8 mouse cellular contexts compared by ENCODE assay signal in genomic region chr10:63429023-63429340, GRCm38 (mm10). TPM values are rescaled to one million over a fixed set of nuclear protein-coding genes. Genes with fewer than 3 reads are reported as not detected.
A peak's percentile ranks its signal among the peaks of the same experiment; 100 is the strongest.
DNase-seq lines count a peak whose midpoint lies in the region; ATAC-seq and TF ChIP-seq lines count a peak whose summit lies in the region.

No protein-coding gene starts in this region.

- peak overlapping the region; percentile 55 for H3K4me2 ChIP-seq in forebrain, embryonic 15.5 days (replicated peaks)
- H3K4me2 ChIP-seq in liver, embryonic 14.5 days (ENCODE audit: low read depth), result peak overlapping the region; percentile 96

- DNase-seq in gastrocnemius, adult 2 months, result no peak
- no peak for DNase-seq in gastrocnemius, postnatal 14 days
- no peak for DNase-seq in liver, embryonic 14.5 days (ENCODE audit: low read depth in 3 of 3, low spot score in 3 of 3)
- no peak for DNase-seq in adrenal gland, postnatal 10 days
- no peak for DNase-seq in left cerebral cortex, adult 8-10 months (ENCODE audit: low spot score in 2 of 2)
- no peak for DNase-seq in gastrocnemius, postnatal 10 days

- TF ChIP-seq EP300 in liver, embryonic 14.5 days (IDR thresholded peaks at IDR 0.05; ENCODE audit: low read depth), result no peak

- H3K27me3 ChIP-seq in C2C12 (ENCODE audit: control insufficient read depth, insufficient read depth, insufficient read length), result no peaks in the 10 kb centered on the region
- H3K27me3 ChIP-seq in forebrain, embryonic 15.5 days, result no peaks in the 10 kb centered on the region
- no peaks in the 10 kb centered on the region for H3K27me3 ChIP-seq in liver, embryonic 14.5 days (ENCODE audit: control insufficient read depth, insufficient read depth, low read length)

- 2% methylated on average over 11 of the region's 11 CpGs for WGBS in forebrain, embryonic 15.5 days
- 4% methylated on average over 11 of the region's 11 CpGs for WGBS in liver, embryonic 14.5 days (ENCODE audit: insufficient replicate concordance)

- peaks cover 7% of the 10 kb centered on the region; the same call in 1 of the 2 replicates for H3K4me1 ChIP-seq in forebrain, embryonic 15.5 days
- H3K4me1 ChIP-seq in liver, embryonic 14.5 days (replicated peaks; ENCODE audit: control insufficient read depth in 2 of 2, insufficient read depth in 2 of 2, low read length in 1 of 2), result peaks cover 4 to 5% of the 10 kb centered on the region in 2 experiments; a peak in 3 of 4 replicates

- no peaks in the 10 kb centered on the region for H3K79me2 ChIP-seq in C2C12 (ENCODE audit: control insufficient read depth, insufficient read depth)

- intact Hi-C loops in gastrocnemius, adult 2 months (cut with DNase I), result loop anchor here (1.0 to 5.0 kb wide), 2 partner anchors 42 to 49 kb away; no protein-coding TSS in a partner anchor
- intact Hi-C loops in gastrocnemius, postnatal 14 days (cut with DNase I; ENCODE audit: low total_unique reads), result loop anchor here (10.0 kb wide), 1 partner anchor 266 kb away; no protein-coding TSS in a partner anchor

- no peak for TF ChIP-seq CTCF in gastrocnemius, adult 2 months (IDR thresholded peaks at IDR 0.05)
- no peak for TF ChIP-seq CTCF in C2C12 (IDR thresholded peaks at IDR 0.05; ENCODE audit: control insufficient read depth, insufficient read depth, insufficient read length)
- TF ChIP-seq CTCF in liver, embryonic 14.5 days (IDR thresholded peaks at IDR 0.05; ENCODE audit: low read depth), result no peak

- H3K79me3 ChIP-seq in C2C12 (ENCODE audit: low read depth), result no peaks in the 10 kb centered on the region

- H3ac ChIP-seq in C2C12 (ENCODE audit: control insufficient read depth, insufficient read length, low read depth), result peak overlapping the region; percentile 45

- no peaks in the 10 kb centered on the region for H3K9me3 ChIP-seq in forebrain, embryonic 15.5 days
- H3K9me3 ChIP-seq in liver, embryonic 14.5 days (ENCODE audit: control insufficient read depth, low read length), result no peaks in the 10 kb centered on the region

- peak overlapping the region; percentile 69 for H3K27ac ChIP-seq in gastrocnemius, adult 2 months
- peak overlapping the region; percentile 49; the same call in 1 of the 2 replicates for H3K27ac ChIP-seq in forebrain, embryonic 15.5 days (replicated peaks)
- H3K27ac ChIP-seq in liver, embryonic 14.5 days, result no peak overlapping the region

- ATAC-seq in forebrain, embryonic 15.5 days (replicated peaks), result no peak; the same call in 1 of the 2 replicates
- ATAC-seq in liver, embryonic 14.5 days (ENCODE audit: insufficient read depth), result no peak

- peak overlapping the region; percentile 85 for H3K4me3 ChIP-seq in gastrocnemius, adult 2 months
- peak overlapping the region; percentile 84 for H3K4me3 ChIP-seq in C2C12 (ENCODE audit: insufficient read depth, poor library complexity, severe bottlenecking)
- peak overlapping the region; percentile 86 for H3K4me3 ChIP-seq in forebrain, embryonic 15.5 days
- H3K4me3 ChIP-seq in liver, embryonic 14.5 days (ENCODE audit: insufficient read depth in 1 of 2, low read depth in 2 of 2, low read length in 2 of 2), result peak overlapping the region; percentile 66 to 81

- peak overlapping the region; percentile 51 for H3K9ac ChIP-seq in forebrain, embryonic 15.5 days (replicated peaks)
- H3K9ac ChIP-seq in liver, embryonic 14.5 days (replicated peaks), result peak overlapping the region; percentile 59

- H3K36me3 ChIP-seq in C2C12 (ENCODE audit: control insufficient read depth, insufficient read depth), result no peaks in the 10 kb centered on the region
- no peaks in the 10 kb centered on the region for H3K36me3 ChIP-seq in forebrain, embryonic 15.5 days
- H3K36me3 ChIP-seq in liver, embryonic 14.5 days (replicated peaks; ENCODE audit: control insufficient read depth, insufficient read depth, low read depth), result no peaks in the 10 kb centered on the region

TF ChIP-seq in C2C12, 6 proteins besides CTCF, POLR2A, EP300 and RAD21:
- TF ChIP-seq MYOD1 (IDR thresholded peaks at IDR 0.05; ENCODE audit: control insufficient read depth, insufficient read length, low read depth) (no peak), CEBPB (IDR thresholded peaks at IDR 0.05; ENCODE audit: low read depth) (no peak), FOSL1 (IDR thresholded peaks at IDR 0.05; ENCODE audit: insufficient read depth, low read length, poor library complexity, severe bottlenecking) (no peak), MAX (IDR thresholded peaks at IDR 0.05) (no peak), MYOG (IDR thresholded peaks at IDR 0.05; ENCODE audit: control insufficient read depth, extremely low read depth, insufficient read length) (no peak), USF1 (IDR thresholded peaks at IDR 0.05; ENCODE audit: low read depth) (no peak)
TF ChIP-seq in C2C12: peak in this region for 0.

RNA-seq across cellular contexts. Expression of gene Ctnna3, which starts 0.9 kb away (rescaled TPM):
- total RNA-seq in gastrocnemius, adult 2 months (2021), result 10 to 100 TPM; 11.8 to 22.7 TPM
- total RNA-seq in gastrocnemius, postnatal 14 days (2021), result 10 to 100 TPM; 19.1 to 20.2 TPM
- polyA plus RNA-seq in C2C12 (2012; fragmentation: generic; extraction: Trizol), result 0.01 TPM
- 0.65 and 1.1 TPM in 2 replicates for polyA plus RNA-seq in forebrain, embryonic 15.5 days (2015; fragmentation: Nextera tagmentation; extraction: Ambion mirVana)
- polyA plus RNA-seq in liver, embryonic 14.5 days (2012; rRNA removed), result 0.01 and 0.03 TPM in 2 replicates
- not detected in 2 replicates for polyA plus RNA-seq in liver, embryonic 14.5 days (2014; fragmentation: Nextera tagmentation; extraction: Ambion mirVana)
- 1 to 10 TPM; 2.1 to 3.5 TPM for total RNA-seq in adrenal gland, postnatal 10 days (2021)
- 1 to 10 TPM; 3.2 to 4.6 (median 4.0) TPM for total RNA-seq in left cerebral cortex, adult 8-10 months (2022)
- total RNA-seq in gastrocnemius, postnatal 10 days (2021), result 10 to 100 TPM; 23.0 to 24.9 TPM

RNA-seq across cellular contexts. Expression of gene Gm7075, which starts 7.4 kb away (rescaled TPM):
- not detected for total RNA-seq in gastrocnemius, adult 2 months (2021)
- not detected for total RNA-seq in gastrocnemius, postnatal 14 days (2021)
- not detected for polyA plus RNA-seq in C2C12 (2012; fragmentation: generic; extraction: Trizol)
- polyA plus RNA-seq in forebrain, embryonic 15.5 days (2015; fragmentation: Nextera tagmentation; extraction: Ambion mirVana), result not detected in 2 replicates
- 0.34 TPM in 1 of 2 replicates, not detected in the other for polyA plus RNA-seq in liver, embryonic 14.5 days (2012; rRNA removed)
- not detected in 2 replicates for polyA plus RNA-seq in liver, embryonic 14.5 days (2014; fragmentation: Nextera tagmentation; extraction: Ambion mirVana)
- total RNA-seq in adrenal gland, postnatal 10 days (2021), result not detected
- not detected for total RNA-seq in left cerebral cortex, adult 8-10 months (2022)
- not detected for total RNA-seq in gastrocnemius, postnatal 10 days (2021)

RNA-seq across cellular contexts. Expression of gene Dnajc12, which starts 46.7 kb away (rescaled TPM):
- 10 to 100 TPM; 15.7 to 15.8 TPM for total RNA-seq in gastrocnemius, adult 2 months (2021)
- 10 to 100 TPM in 1 of 2 experiments, 1 to 10 TPM in 1; 9.9 to 11.5 TPM for total RNA-seq in gastrocnemius, postnatal 14 days (2021)
- 2.8 TPM for polyA plus RNA-seq in C2C12 (2012; fragmentation: generic; extraction: Trizol)
- polyA plus RNA-seq in forebrain, embryonic 15.5 days (2015; fragmentation: Nextera tagmentation; extraction: Ambion mirVana), result 7.2 and 9.0 TPM in 2 replicates
- polyA plus RNA-seq in liver, embryonic 14.5 days (2012; rRNA removed), result 2.4 and 8.3 TPM in 2 replicates
- polyA plus RNA-seq in liver, embryonic 14.5 days (2014; fragmentation: Nextera tagmentation; extraction: Ambion mirVana), result 16.3 and 20.1 TPM in 2 replicates
- 10 to 100 TPM; 14.6 to 15.9 TPM for total RNA-seq in adrenal gland, postnatal 10 days (2021)
- 10 to 100 TPM; 25.0 to 33.4 (median 27.9) TPM for total RNA-seq in left cerebral cortex, adult 8-10 months (2022)
- total RNA-seq in gastrocnemius, postnatal 10 days (2021), result 1 to 10 TPM; 7.3 to 9.3 TPM

RNA-seq across cellular contexts. Expression of gene Sirt1, which starts 47.5 kb away (rescaled TPM):
- total RNA-seq in gastrocnemius, adult 2 months (2021), result 1 to 10 TPM; 8.0 to 9.2 TPM
- 1 to 10 TPM; 6.1 to 7.8 TPM for total RNA-seq in gastrocnemius, postnatal 14 days (2021)
- 4.2 TPM for polyA plus RNA-seq in C2C12 (2012; fragmentation: generic; extraction: Trizol)
- polyA plus RNA-seq in forebrain, embryonic 15.5 days (2015; fragmentation: Nextera tagmentation; extraction: Ambion mirVana), result 4.7 and 5.2 TPM in 2 replicates
- 5.5 and 8.4 TPM in 2 replicates for polyA plus RNA-seq in liver, embryonic 14.5 days (2012; rRNA removed)
- polyA plus RNA-seq in liver, embryonic 14.5 days (2014; fragmentation: Nextera tagmentation; extraction: Ambion mirVana), result 3.8 and 4.7 TPM in 2 replicates
- 10 to 100 TPM; 17.3 to 17.5 TPM for total RNA-seq in adrenal gland, postnatal 10 days (2021)
- 10 to 100 TPM; 14.2 to 16.5 (median 14.7) TPM for total RNA-seq in left cerebral cortex, adult 8-10 months (2022)
- 1 to 10 TPM; 7.0 to 8.3 TPM for total RNA-seq in gastrocnemius, postnatal 10 days (2021)
